Mouse (Mus musculus) liver, embryonic 13.5 days (tissue): ENCODE results near the gene Tor2a. TPM values are rescaled to one million over a fixed set of nuclear protein-coding genes. Genes with fewer than 3 reads are reported as not detected.

Source experiments
- ATAC-seq: fragments of 200-750 bp; cut with Nextera tagmentation; 2 replicates; pipeline ENCODE4 v1.8.0; 2017; ENCODE audit warnings: low read depth, mild to moderate bottlenecking, moderate number of reproducible peaks, moderate library complexity
- DNase-seq: peaks from one replicate; pipeline ENCODE4 v3.0.0; 2022
- H3K27ac ChIP-seq: fragments of 300-500 bp; sonication (generic); 2 replicates; pipeline ENCODE4 v1.5.1; 2015; ENCODE audit warnings: moderate library complexity, mild to moderate bottlenecking, inconsistent platforms
- H3K27me3 ChIP-seq: fragments of 300-500 bp; sonication (generic); 2 replicates; pipeline ENCODE4 v1.6.1; 2015; ENCODE audit warnings: mild to moderate bottlenecking, inconsistent platforms
- H3K36me3 ChIP-seq: fragments of 300-500 bp; sonication (generic); 2 replicates; pipeline ENCODE4 v1.6.1; 2015; ENCODE audit warnings: mild to moderate bottlenecking, inconsistent platforms
- H3K4me1 ChIP-seq: fragments of 300-500 bp; sonication (generic); replicated peaks from 2 replicates; pipeline ENCODE4 v1.6.1; 2015; ENCODE audit warnings: inconsistent platforms
- H3K4me2 ChIP-seq: fragments of 300-500 bp; sonication (generic); 2 replicates; pipeline ENCODE4 v1.6.1; 2015; ENCODE audit warnings: inconsistent platforms, mild to moderate bottlenecking, moderate library complexity
- H3K4me3 ChIP-seq: fragments of 300-500 bp; sonication (generic); replicated peaks from 2 replicates; pipeline ENCODE4 v1.5.1; 2015; ENCODE audit warnings: mild to moderate bottlenecking, inconsistent platforms
- H3K9ac ChIP-seq: fragments of 300-500 bp; sonication (generic); 2 replicates; pipeline ENCODE4 v1.6.1; 2015; ENCODE audit warnings: mild to moderate bottlenecking, inconsistent platforms
- H3K9me3 ChIP-seq: fragments of 300-500 bp; sonication (generic); replicated peaks from 2 replicates; pipeline ENCODE4 v1.6.1; 2016; ENCODE audit warnings: inconsistent platforms
- WGBS: fragments of 180-500 bp; shearing (Covaris S2); methylation state at CpG from one replicate; pipeline ENCODE4 v1.1.7; 2015; ENCODE audit not compliant: insufficient replicate concordance; 5-methylcytosine and 5-hydroxymethylcytosine counted together
- microRNA counts: library from miRNA; unstranded; fragments of <30 nt; microRNA quantifications from one replicate; lab custom pipeline; 2016
- microRNA-seq: library from miRNA; unstranded; fragments of <30 nt; microRNA quantifications from one replicate; pipeline ENCODE4, GENCODE M21; 2016
- polyA plus RNA-seq: library from polyadenylated mRNA; unstranded; fragments of >200 nt; fragmentation: Nextera tagmentation; extraction: Ambion mirVana; gene quantifications from 2 replicates; pipeline ENCODE4 v1.2.1, GENCODE M21; 2015

The Tor2a gene
- polyA plus RNA-seq, 1 experiment from 2014 or later, result 30.1 TPM

DNA sequence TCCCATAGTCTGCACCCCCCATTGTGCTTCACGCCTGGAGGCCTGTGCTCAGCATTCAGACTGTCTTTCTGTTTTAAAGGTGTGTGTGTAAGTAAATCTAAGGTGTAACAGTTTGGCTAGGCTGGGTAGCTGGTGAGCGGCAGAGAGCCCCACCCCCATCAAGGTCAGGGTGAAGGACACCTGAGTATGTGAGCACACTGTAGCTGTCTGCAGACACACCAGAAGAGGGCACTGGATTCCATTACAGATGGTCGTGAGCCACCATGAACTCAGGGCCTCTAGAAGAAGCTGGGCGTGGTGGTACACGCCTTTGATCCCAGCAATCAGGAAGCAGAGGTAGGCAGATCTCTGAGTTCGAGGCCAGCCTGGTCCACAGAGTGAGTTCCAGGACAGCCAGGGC lies 24.7 kb downstream of the Tor2a start:
- H3K4me1 ChIP-seq, result peaks cover under 1% of the 10 kb centered on the region
- WGBS, result 60% methylated on average over 6 of the region's 6 CpGs
- H3K4me3 ChIP-seq, result no peak overlapping the region
- no peaks in the 10 kb centered on the region for H3K27me3 ChIP-seq
- DNase-seq, result no peak
- H3K27ac ChIP-seq, result no peak overlapping the region
- no peaks in the 10 kb centered on the region for H3K36me3 ChIP-seq
- no peak for ATAC-seq
- no peak overlapping the region for H3K9ac ChIP-seq
- no peaks in the 10 kb centered on the region for H3K9me3 ChIP-seq
- H3K4me2 ChIP-seq, result no peak overlapping the region

DNA sequence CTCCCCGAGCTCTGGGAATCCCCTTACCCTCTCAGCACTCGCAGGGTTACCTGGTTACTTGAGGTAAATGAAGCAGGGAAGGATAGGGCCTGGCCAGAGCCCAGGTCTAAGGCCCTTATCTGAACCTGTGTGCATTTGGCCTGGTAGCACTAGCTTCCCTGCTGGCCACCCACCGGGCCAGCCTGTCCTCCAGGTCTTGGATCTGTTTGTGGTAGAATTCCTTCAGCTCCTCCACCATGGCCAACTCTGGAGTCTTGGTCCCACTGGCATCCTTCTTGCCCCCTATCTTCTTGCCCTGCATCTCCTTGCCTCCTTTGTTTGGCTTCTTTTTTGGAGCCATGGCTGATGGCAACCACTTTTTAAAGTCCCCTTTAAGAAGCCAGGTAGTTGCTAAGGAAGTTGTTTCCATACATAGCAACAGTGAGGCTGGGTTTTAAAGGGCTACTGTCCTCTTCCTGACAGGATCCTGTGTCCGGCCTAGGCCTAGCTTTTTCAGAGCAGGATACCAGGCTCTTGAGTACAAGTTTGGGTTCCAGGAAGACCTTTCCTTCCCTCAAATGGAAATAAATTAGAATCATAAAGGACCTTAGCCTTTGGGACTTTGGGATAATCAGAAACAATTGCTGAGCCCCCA lies 27.1 kb downstream of the Tor2a start, which contains the start of gene Cfap157:
TSS of gene Cfap157 (minus strand) at position 381 of the 634 bp plus-strand sequence.
- no peak for ATAC-seq
- DNase-seq, result no peak

DNA sequence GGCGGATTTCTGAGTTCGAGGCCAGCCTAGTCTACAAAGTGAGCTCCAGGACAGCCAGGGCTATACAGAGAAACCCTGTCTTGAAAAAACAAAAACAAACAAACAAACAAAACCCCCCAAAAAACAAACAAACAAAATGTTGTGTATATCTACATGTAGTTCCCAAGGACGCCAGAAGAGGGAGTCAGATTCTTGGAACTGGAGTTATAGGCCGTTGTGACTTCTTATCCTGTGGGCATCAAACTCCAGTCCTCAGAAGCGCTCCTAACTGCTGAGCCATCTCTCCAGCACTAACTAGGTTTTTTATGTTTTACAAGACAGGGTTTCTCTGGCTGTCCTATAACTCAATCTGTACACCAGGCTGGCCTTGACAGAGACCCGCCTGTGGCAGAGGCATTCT lies 30.1 kb downstream of the Tor2a start:
- H3K4me2 ChIP-seq, result no peak overlapping the region

More for the DNA sequence above, 27.1 kb downstream of the Tor2a start, which contains the start of gene Cfap157:
- no peaks in the 10 kb centered on the region for H3K27me3 ChIP-seq
- H3K9me3 ChIP-seq, result no peaks in the 10 kb centered on the region
- H3K4me3 ChIP-seq, result no peak within 1 kb of the TSS
- no peak within 1 kb of the TSS for H3K4me2 ChIP-seq
- no peaks in the 10 kb centered on the region; the same call in 1 of the 2 replicates for H3K4me1 ChIP-seq
- H3K27ac ChIP-seq, result no peak within 1 kb of the TSS
- WGBS, result 57% methylated on average over 4 of the region's 4 CpGs
- no peak within 1 kb of the TSS for H3K9ac ChIP-seq
- H3K36me3 ChIP-seq, result no peaks in the 10 kb centered on the region

DNA sequence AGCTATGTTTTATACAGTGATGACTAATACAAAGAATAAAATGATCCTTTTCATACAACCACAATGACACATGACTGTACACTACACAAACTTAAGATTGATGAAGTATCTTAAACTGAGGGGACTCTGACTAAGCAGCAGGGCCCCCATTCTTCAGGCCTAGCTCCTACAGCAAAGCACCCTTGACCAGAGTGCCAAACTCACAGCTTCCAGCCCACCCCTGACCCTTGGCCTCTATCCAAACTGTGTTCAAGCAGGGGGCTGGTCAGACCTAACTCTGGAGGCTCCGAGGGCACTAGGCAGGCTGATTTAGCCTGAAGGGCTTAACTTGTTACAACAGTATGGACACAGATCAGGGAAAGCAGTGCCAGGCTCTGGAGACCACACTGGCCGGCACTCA lies 31.5 kb downstream of the Tor2a start:
- H3K4me3 ChIP-seq, result no peak overlapping the region
- H3K27ac ChIP-seq, result no peak overlapping the region
- no peak overlapping the region for H3K9ac ChIP-seq
- H3K4me2 ChIP-seq, result no peak overlapping the region
- H3K4me1 ChIP-seq, result no peaks in the 10 kb centered on the region; the same call in none of the 2 replicates
- no peaks in the 10 kb centered on the region for H3K27me3 ChIP-seq
- WGBS, result 54% methylated on average over 2 of the region's 2 CpGs
- ATAC-seq (no peak), DNase-seq (no peak)
- no peaks in the 10 kb centered on the region for H3K9me3 ChIP-seq
- H3K36me3 ChIP-seq, result no peaks in the 10 kb centered on the region

More for the DNA sequence above, 30.1 kb downstream of the Tor2a start:
- H3K36me3 ChIP-seq, result no peaks in the 10 kb centered on the region
- no peaks in the 10 kb centered on the region for H3K27me3 ChIP-seq
- no peaks in the 10 kb centered on the region; the same call in none of the 2 replicates for H3K4me1 ChIP-seq
- H3K9me3 ChIP-seq, result no peaks in the 10 kb centered on the region
- no peak for DNase-seq
- no peak for ATAC-seq
- WGBS, result 37% methylated on average over 6 of the region's 6 CpGs
- H3K27ac ChIP-seq, result no peak overlapping the region
- no peak overlapping the region for H3K9ac ChIP-seq
- H3K4me3 ChIP-seq, result no peak overlapping the region

DNA sequence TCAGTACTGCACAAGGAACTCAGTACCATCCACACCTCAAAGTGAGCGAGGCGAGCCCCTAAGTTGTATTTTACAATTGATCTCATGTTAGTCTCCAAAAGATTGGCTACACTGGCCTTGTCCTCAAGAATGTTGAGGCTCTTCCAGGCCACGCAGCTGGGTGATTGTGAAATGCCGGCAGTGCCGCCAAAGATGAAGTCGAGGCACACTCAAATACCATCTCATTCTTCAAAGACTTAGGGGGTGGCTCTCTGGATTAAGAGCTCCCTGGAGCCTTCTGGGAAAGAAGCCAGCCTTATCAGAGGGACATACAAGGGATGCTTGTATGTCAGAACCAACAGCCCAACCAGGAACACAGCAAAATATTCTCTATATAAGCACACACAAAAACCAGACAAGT lies 34.3 kb downstream of the Tor2a start:
- Histone ChIP-seq H3K4me1 (no peaks in the 10 kb centered on the region; the same call in 1 of the 2 replicates), H3K4me2 (no peak overlapping the region)
- DNase-seq, result no peak

DNA sequence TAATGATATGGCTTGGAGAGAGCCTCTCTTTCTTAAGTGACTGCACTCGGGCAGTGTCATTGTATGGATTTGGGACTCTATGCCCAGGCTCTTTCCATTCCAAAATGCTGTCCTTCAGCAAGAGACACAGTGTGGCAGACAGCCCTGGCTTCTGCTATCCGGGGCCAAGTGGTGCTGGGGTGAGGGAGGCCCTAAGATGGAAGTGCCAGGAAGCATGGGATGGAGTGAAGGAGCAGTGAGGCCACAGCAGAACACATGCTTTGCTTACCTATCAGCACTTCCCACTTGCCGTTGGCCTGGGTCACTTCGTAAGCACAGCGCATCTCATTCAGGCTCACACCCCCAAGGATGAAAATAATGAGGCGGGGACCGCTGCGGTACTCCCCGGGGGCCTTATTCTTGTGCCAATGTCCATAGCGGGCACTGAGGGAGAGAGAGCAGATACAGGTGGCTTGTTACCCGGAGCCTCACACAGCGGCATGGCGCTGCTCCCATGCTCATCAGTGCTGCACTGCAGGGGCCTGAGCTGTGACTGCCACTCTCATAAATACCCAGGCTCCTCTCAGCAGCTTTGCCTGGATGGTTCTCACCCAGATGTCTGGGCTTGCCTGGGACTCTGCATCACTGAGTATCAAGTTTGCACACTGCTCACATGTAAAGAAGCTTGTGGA lies 38.8 kb downstream of the Tor2a start:
- WGBS, result 73% methylated on average over 13 of the region's 13 CpGs
- no peak for DNase-seq
- H3K9ac ChIP-seq, result no peak overlapping the region
- no peak overlapping the region for H3K27ac ChIP-seq
- H3K4me2 ChIP-seq, result no peak overlapping the region
- no peaks in the 10 kb centered on the region for H3K27me3 ChIP-seq
- peaks cover 9% of the 10 kb centered on the region; the same call in 1 of the 2 replicates for H3K36me3 ChIP-seq
- no peak overlapping the region for H3K4me3 ChIP-seq
- no peak for ATAC-seq
- no peaks in the 10 kb centered on the region for H3K9me3 ChIP-seq
- no peaks in the 10 kb centered on the region for H3K4me1 ChIP-seq

More for the DNA sequence above, 34.3 kb downstream of the Tor2a start:
- no peak overlapping the region for H3K4me3 ChIP-seq
- 77% methylated on average over 6 of the region's 6 CpGs for WGBS
- no peaks in the 10 kb centered on the region for H3K27me3 ChIP-seq
- no peak overlapping the region for H3K9ac ChIP-seq
- no peak for ATAC-seq
- no peaks in the 10 kb centered on the region; the same call in 1 of the 2 replicates for H3K36me3 ChIP-seq
- no peaks in the 10 kb centered on the region for H3K9me3 ChIP-seq
- H3K27ac ChIP-seq, result no peak overlapping the region

DNA sequence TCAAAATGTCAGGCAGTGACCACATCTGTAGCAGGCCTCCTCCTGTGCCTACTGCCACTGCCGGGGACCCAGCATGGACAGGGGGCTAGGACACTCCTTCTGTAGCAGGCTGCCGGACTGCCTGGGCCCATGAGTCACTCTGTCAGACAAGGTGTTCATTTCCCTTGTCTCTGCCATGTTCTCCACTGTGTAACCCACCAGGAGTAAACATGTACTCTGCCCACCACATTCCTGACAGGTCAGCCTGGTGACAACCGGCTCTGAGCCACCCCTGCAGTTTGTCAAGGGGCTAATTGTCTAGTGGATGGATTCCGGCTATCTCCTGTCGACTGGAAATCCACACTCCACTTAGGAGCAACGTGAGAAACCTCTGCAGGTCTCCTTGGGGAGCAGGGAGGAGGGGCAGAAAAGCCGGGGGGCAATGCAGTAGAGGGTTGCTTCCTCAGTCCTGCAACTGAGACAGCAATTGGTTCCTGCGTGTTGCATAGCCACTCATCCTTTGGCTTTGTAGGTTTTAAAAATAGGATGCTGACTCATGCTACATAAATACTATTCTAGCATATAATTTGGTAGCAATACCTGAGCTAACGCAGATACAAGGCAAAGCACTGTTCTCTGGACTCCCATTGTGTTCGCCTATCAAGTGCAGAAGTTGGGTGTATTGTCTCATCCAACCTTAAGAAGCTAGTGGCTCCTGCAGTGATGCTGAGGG lies 41.4 kb downstream of the Tor2a start:
- H3K4me2 ChIP-seq, result no peak overlapping the region
- no peaks in the 10 kb centered on the region for H3K9me3 ChIP-seq
- DNase-seq (no peak), ATAC-seq (no peak)
- H3K27me3 ChIP-seq, result no peaks in the 10 kb centered on the region
- no peaks in the 10 kb centered on the region for H3K4me1 ChIP-seq
- no peak overlapping the region for H3K9ac ChIP-seq
- H3K27ac ChIP-seq, result no peak overlapping the region
- peaks cover 9% of the 10 kb centered on the region; the same call in 1 of the 2 replicates for H3K36me3 ChIP-seq
- H3K4me3 ChIP-seq, result no peak overlapping the region
- WGBS, result 61% methylated on average over 10 of the region's 10 CpGs

DNA sequence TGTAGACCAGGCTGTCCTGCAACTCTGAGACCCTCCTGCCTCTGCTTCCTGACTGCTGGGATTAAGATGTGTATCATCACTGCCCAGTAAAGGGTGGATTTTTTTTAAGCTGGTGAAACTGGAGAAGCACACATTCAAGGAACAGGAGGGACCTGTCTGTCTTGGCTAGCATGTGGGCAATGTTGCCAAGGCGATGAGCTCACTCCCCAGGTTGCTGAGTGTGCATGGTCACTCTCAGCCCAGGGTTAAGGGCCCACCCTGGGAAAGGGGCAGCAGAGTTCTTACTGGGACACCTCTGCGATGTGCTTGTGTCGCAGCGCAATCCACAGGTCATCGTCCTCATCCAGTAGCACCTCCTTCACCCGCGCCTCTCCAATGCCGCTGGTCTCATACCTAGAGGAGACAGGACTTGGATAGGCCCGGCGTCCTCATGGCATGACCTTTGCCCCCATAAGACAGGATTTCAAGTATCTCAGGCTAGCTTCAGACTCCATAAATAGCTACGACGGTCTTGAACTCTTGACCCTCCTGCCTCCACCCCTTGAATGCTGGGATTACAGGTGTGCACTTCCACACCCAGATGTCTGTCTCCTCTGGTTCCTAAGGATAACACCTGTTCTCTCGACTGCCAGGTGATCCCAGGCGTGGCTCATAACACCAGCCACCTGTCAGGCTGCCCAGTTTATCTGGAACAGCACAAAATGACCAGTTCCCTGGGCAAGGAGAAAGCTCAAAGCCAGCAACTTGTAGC lies 52.0 kb downstream of the Tor2a start:
- Histone ChIP-seq H3K4me1 (0 out of 2 replicates have a peak, but pooled peaks cover 3% of the 10 kb centered on the region), H3K27ac (no peak overlapping the region), H3K9ac (no peak overlapping the region), H3K9me3 (no peaks in the 10 kb centered on the region), H3K4me3 (no peak overlapping the region), H3K36me3 (peaks cover 4% of the 10 kb centered on the region; the same call in 1 of the 2 replicates), H3K4me2 (no peak overlapping the region), H3K27me3 (no peaks in the 10 kb centered on the region)
- ATAC-seq (no peak), DNase-seq (no peak)
- 79% methylated on average over 14 of the region's 14 CpGs for WGBS

MicroRNAs within 50 kb of the gene (microRNA counts, 519-probe panel; counts per million panel counts)
- 114 counts per million for microRNA mmu-miR-2861 (lab: Ali Mortazavi, UCI)

Small RNA genes within 50 kb of the gene (microRNA-seq; reads per million reads assigned to microRNA genes)
- gene Mir2861, result not detected
- not detected for gene Mir3960

Other genes starting within 250 kb of the Tor2a start
- gene Fam102a, start 221.9 kb upstream of the Tor2a start, polyA plus RNA-seq, result 1.0 and 1.1 TPM in 2 replicates
- gene Dpm2, start 186.4 kb upstream of the Tor2a start, polyA plus RNA-seq, result 60.4 and 64.2 TPM in 2 replicates
- gene Pip5kl1, start 182.4 kb upstream of the Tor2a start, polyA plus RNA-seq, result 0.10 TPM in 1 of 2 replicates, not detected in the other
- not detected in 2 replicates for gene 9430097D07Rik, start 181.6 kb upstream of the Tor2a start, polyA plus RNA-seq
- gene St6galnac4, start 170.1 kb upstream of the Tor2a start, polyA plus RNA-seq, result 13.5 and 14.1 TPM in 2 replicates
- 10.0 and 12.8 TPM in 2 replicates for gene St6galnac6, start 157.5 kb upstream of the Tor2a start, polyA plus RNA-seq
- 2.2 and 2.3 TPM in 2 replicates for gene Ak1, start 135.5 kb upstream of the Tor2a start, polyA plus RNA-seq
- gene Eng, start 110.6 kb upstream of the Tor2a start, polyA plus RNA-seq, result 20.6 and 23.4 TPM in 2 replicates
- gene Fpgs, start 53.1 kb upstream of the Tor2a start, polyA plus RNA-seq, result 31.1 and 32.9 TPM in 2 replicates
- 60.4 TPM in 2 replicates for gene Cdk9, start 44.2 kb upstream of the Tor2a start, polyA plus RNA-seq
- 5.4 and 5.6 TPM in 2 replicates for gene Sh2d3c, start 36.2 kb upstream of the Tor2a start, polyA plus RNA-seq
- 0.15 TPM in 1 of 2 replicates, not detected in the other for gene 6330409D20Rik, start 16.2 kb upstream of the Tor2a start, polyA plus RNA-seq
- 0.07 and 0.13 TPM in 2 replicates for gene Ttc16, start 18.4 kb downstream of the Tor2a start, polyA plus RNA-seq
- gene Ptrh1, start 18.6 kb downstream of the Tor2a start, polyA plus RNA-seq, result 2.4 and 3.6 TPM in 2 replicates
- gene Cfap157, start 27.2 kb downstream of the Tor2a start, polyA plus RNA-seq, result 0.24 and 0.25 TPM in 2 replicates
- gene Stxbp1, start 90.0 kb downstream of the Tor2a start, polyA plus RNA-seq, result 3.3 and 3.7 TPM in 2 replicates
- gene Fam129b, start 118.9 kb downstream of the Tor2a start, polyA plus RNA-seq, result 7.0 and 7.6 TPM in 2 replicates
- 141 and 148 TPM in 2 replicates for gene Rpl12, start 204.3 kb downstream of the Tor2a start, polyA plus RNA-seq
- 2.0 and 3.0 TPM in 2 replicates for gene Lrsam1, start 204.4 kb downstream of the Tor2a start, polyA plus RNA-seq
- 9.0 and 9.9 TPM in 2 replicates for gene Slc2a8, start 224.8 kb downstream of the Tor2a start, polyA plus RNA-seq